Mouse (Mus musculus) midbrain, postnatal 0 days (tissue): Measurements from ENCODE around the gene Map4k4. TPM values are rescaled to one million over a fixed set of nuclear protein-coding genes. Genes with fewer than 3 reads are reported as not detected.

Experiments
- ATAC-seq: fragments of 200-750 bp; cut with Nextera tagmentation; 2 replicates; pipeline ENCODE4 v1.8.0; 2017; ENCODE audit warnings: moderate number of reproducible peaks, mild to moderate bottlenecking, moderate TSS enrichment, moderate library complexity; ENCODE audit not compliant: low FRiP score
- DNase-seq: peaks from one replicate; pipeline ENCODE4 v3.0.0-alpha.2; 2015; ENCODE audit warnings: low spot score
- H3K27ac ChIP-seq: fragments of 300-500 bp; sonication (generic); 2 replicates; pipeline ENCODE4 v1.5.1; 2014; ENCODE audit warnings: low read depth, mild to moderate bottlenecking, low read length, mixed read lengths
- H3K27me3 ChIP-seq: fragments of 300-500 bp; sonication (generic); 2 replicates; pipeline ENCODE4 v1.6.1; 2014; ENCODE audit warnings: low read length, control low read depth, mixed read lengths; ENCODE audit not compliant: insufficient read depth
- H3K36me3 ChIP-seq: fragments of 300-500 bp; sonication (generic); 2 replicates; pipeline ENCODE4 v1.6.1; 2014; ENCODE audit warnings: low read length, control low read depth, mixed read lengths; ENCODE audit not compliant: insufficient read depth
- H3K4me1 ChIP-seq: fragments of 300-500 bp; sonication (generic); 2 replicates; pipeline ENCODE4 v1.6.1; 2014; ENCODE audit warnings: mild to moderate bottlenecking, control low read depth, antibody characterized with exemption, low read length, mixed read lengths; ENCODE audit not compliant: insufficient read depth
- H3K4me2 ChIP-seq: fragments of 300-500 bp; sonication (generic); 2 replicates; pipeline ENCODE4 v1.6.1; 2014; ENCODE audit warnings: low read depth, mild to moderate bottlenecking, low read length, mixed read lengths; ENCODE audit not compliant: poor library complexity, severe bottlenecking
- H3K4me3 ChIP-seq: fragments of 300-500 bp; sonication (generic); 2 replicates; pipeline ENCODE4 v1.5.1; 2014; ENCODE audit warnings: low read depth, mild to moderate bottlenecking, low read length, moderate library complexity
- H3K9ac ChIP-seq: fragments of 300-500 bp; sonication (generic); replicated peaks from 2 replicates; pipeline ENCODE4 v1.6.1; 2014; ENCODE audit warnings: mild to moderate bottlenecking, low read length, moderate library complexity, mixed read lengths; ENCODE audit not compliant: poor library complexity, severe bottlenecking
- H3K9me3 ChIP-seq: fragments of 300-500 bp; sonication (generic); 2 replicates; pipeline ENCODE4 v1.6.1; 2016; ENCODE audit warnings: low read length, control low read depth
- CTCF ChIP-seq: IDR thresholded peaks from 2 replicates; pipeline ENCODE4 v1.5.1; 2016; ENCODE audit warnings: antibody characterized with exemption, mild to moderate bottlenecking
- whole genome bisulfite sequencing: fragments of 180-500 bp; shearing (Covaris S2); extraction: QIAGEN DNeasy Blood & Tissue Kit; methylation state at CpG from one replicate; pipeline ENCODE4 v1.1.7; 2014; 5-methylcytosine and 5-hydroxymethylcytosine counted together
- polyA plus RNA-seq: library from polyadenylated mRNA; unstranded; fragments of >200 nt; fragmentation: Nextera tagmentation; extraction: Ambion mirVana; gene quantifications from 2 replicates; pipeline ENCODE4 v1.2.1, GENCODE M21; 2015
- total RNA-seq: library from RNA; depleted of rRNA; stranded (reverse); fragments of >200 nt; gene quantifications from 2 replicates; pipeline ENCODE4 v1.2.3, GENCODE M21; 2014

The Map4k4 gene
- total and polyA plus RNA-seq, 2 experiments from 2014 or later, result 30.6 to 185 TPM

GRCm38 (mm10) chr1:39942935-39943334 is 42.2 kb downstream of the Map4k4 start:
- peak overlapping the region; percentile 78 for H3K27ac ChIP-seq
- peak; percentile 17; the same call in 1 of the 2 replicates for TF ChIP-seq CTCF
- no peaks in the 10 kb centered on the region for H3K36me3 ChIP-seq
- H3K4me2 ChIP-seq, result peak overlapping the region; percentile 26
- H3K27me3 ChIP-seq, result no peaks in the 10 kb centered on the region
- DNase-seq (peak; percentile 70), ATAC-seq (no peak)
- no peaks in the 10 kb centered on the region for H3K9me3 ChIP-seq
- H3K9ac ChIP-seq, result 0 out of 2 replicates have a peak overlapping the region, but pooled peaks have one; percentile 29
- no peak overlapping the region for H3K4me3 ChIP-seq
- 15% methylated on average over 8 of the region's 8 CpGs for WGBS
- peaks cover 28% of the 10 kb centered on the region for H3K4me1 ChIP-seq

DNA sequence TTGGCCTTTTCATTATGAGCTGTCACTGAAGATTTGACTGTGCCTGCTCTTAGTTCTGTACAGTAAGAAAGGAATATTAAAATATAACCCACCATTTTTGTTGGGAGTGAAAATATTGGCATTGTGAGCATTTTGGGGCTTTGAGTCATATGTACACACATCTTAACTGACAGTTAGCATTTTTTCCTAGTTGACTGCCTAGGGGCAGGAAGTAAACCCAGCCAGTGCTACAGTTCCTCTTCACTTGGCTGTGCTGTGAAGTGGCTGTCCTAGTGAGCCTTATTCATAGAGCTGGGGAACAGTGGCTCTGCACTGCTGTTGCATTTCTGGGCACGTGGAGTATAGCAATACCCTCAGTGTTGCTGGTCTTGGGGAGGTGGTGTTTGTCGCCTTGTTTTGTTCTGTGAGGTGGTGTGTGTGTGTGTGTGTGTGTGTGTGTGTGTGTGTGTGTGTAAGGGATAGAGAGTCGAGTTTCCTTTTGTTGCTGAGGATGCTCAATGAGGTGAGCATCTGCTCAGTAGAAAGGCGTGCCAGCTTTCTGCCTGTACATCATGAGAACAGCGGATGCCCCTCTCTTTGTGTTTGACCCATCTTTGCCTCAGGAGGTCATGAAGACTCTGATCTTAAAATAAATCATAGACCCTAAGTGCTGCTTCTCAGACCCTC is 43.7 kb downstream of the Map4k4 start:
- no peak for TF ChIP-seq CTCF
- ATAC-seq, result no peak
- no peaks in the 10 kb centered on the region for H3K27me3 ChIP-seq
- WGBS, result 28% methylated on average over 5 of the region's 5 CpGs
- H3K27ac ChIP-seq, result peak overlapping the region; percentile 43; the same call in 1 of the 2 replicates
- DNase-seq, result peak; percentile 38
- peaks cover 31% of the 10 kb centered on the region for H3K4me1 ChIP-seq
- H3K36me3 ChIP-seq, result no peaks in the 10 kb centered on the region
- no peak overlapping the region for H3K9ac ChIP-seq
- H3K4me2 ChIP-seq, result no peak overlapping the region
- no peaks in the 10 kb centered on the region for H3K9me3 ChIP-seq
- H3K4me3 ChIP-seq, result no peak overlapping the region

GRCm38 (mm10) chr1:39944972-39945323 is 44.2 kb downstream of the Map4k4 start:
- Histone ChIP-seq H3K27ac (peak overlapping the region; percentile 43; the same call in 1 of the 2 replicates), H3K36me3 (no peaks in the 10 kb centered on the region), H3K27me3 (no peaks in the 10 kb centered on the region), H3K4me3 (no peak overlapping the region), H3K4me2 (no peak overlapping the region), H3K9me3 (no peaks in the 10 kb centered on the region), H3K9ac (no peak overlapping the region), H3K4me1 (peaks cover 31% of the 10 kb centered on the region)
- no peak for TF ChIP-seq CTCF
- 50% methylated on average over 4 of the region's 4 CpGs for WGBS
- DNase-seq, result no peak
- ATAC-seq, result no peak

- Histone ChIP-seq H3K9me3 (no peaks in the 10 kb centered on the region), H3K36me3 (no peaks in the 10 kb centered on the region), H3K4me2 (no peak overlapping the region), H3K9ac (no peak overlapping the region), H3K27me3 (no peaks in the 10 kb centered on the region), H3K27ac (peak overlapping the region; percentile 55; the same call in 1 of the 2 replicates), H3K4me1 (peaks cover 28% of the 10 kb centered on the region), H3K4me3 (no peak overlapping the region)
- ATAC-seq (no peak), DNase-seq (no peak)
- WGBS, result 68% methylated on average over 4 of the region's 4 CpGs
- no peak for TF ChIP-seq CTCF
Observed at GRCm38 (mm10) chr1:39946391-39946790, 45.7 kb downstream of the Map4k4 start.

DNA sequence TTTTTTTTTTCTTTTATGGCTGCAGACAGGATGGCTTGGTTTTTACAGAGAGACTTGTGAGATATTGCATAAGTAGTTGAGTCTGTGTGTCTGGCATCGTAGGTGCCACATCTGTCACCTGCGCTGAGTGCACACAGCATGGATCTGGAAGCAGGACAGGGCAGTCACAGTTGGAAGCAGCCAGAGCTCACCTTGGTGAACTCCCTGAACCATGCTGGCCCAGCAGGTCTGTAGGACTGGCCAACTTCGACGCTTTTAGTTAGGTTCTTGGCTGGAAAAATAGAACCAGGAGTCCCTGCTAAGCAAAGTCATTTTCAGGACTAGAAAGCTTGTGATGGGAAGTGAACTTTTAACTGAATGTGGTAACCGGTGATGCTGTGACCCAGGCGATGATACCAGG is 46.5 kb downstream of the Map4k4 start:
- Histone ChIP-seq H3K9me3 (no peaks in the 10 kb centered on the region), H3K4me2 (no peak overlapping the region), H3K27ac (peak overlapping the region; percentile 55), H3K36me3 (no peaks in the 10 kb centered on the region), H3K9ac (no peak overlapping the region), H3K27me3 (no peaks in the 10 kb centered on the region), H3K4me1 (peaks cover 22% of the 10 kb centered on the region), H3K4me3 (no peak overlapping the region)
- ATAC-seq (no peak), DNase-seq (no peak)
- no peak for TF ChIP-seq CTCF
- WGBS, result 34% methylated on average over 6 of the region's 6 CpGs

DNA sequence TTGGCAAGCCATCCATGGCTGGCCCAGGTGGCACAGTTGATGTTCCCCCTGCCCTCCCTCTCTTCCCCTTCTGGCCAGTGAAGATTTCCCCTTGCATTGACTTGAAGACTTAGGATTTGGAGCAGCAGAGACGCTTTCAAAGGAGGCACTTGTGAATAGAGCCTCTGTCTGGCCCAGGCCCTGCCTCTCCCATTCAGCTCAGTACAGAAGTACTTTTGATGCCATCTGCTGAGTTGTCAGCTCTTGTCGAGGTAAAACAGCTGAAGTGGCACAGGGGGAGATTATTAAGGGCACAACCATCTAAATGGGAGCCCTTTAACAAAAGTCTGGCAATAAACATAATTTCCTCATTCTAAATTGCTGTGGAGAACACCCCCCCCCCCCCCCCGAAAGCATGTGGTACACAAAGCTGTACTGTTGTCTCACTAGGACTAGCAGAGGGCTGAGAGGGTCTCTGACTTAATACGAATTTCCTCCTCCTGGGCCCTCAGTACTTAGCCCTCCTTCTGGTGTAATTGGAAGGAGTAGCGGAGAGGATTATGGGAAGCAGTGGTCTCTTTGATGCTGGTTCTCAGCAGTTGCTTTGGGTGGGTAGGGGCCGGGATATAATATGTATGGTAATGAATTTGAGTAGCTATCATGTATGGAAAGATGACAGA is 47.1 kb downstream of the Map4k4 start:
- Histone ChIP-seq H3K9ac (no peak overlapping the region), H3K27ac (peak overlapping the region; percentile 55), H3K27me3 (no peaks in the 10 kb centered on the region), H3K4me1 (peaks cover 25% of the 10 kb centered on the region), H3K9me3 (no peaks in the 10 kb centered on the region), H3K4me2 (no peak overlapping the region), H3K4me3 (no peak overlapping the region), H3K36me3 (no peaks in the 10 kb centered on the region)
- peak; percentile 84 for ATAC-seq
- 8% methylated on average over 6 of the region's 6 CpGs for WGBS
- DNase-seq, result peak; percentile 87
- no peak for TF ChIP-seq CTCF
